Mouse (Mus musculus) kidney, adult 18-20 months (tissue): ENCODE measurements around the gene Gpatch4.

Experiments used
- DNase-seq: peaks from one replicate; pipeline ENCODE4 v3.0.0; 2021

Gene Gpatch4

DNA sequence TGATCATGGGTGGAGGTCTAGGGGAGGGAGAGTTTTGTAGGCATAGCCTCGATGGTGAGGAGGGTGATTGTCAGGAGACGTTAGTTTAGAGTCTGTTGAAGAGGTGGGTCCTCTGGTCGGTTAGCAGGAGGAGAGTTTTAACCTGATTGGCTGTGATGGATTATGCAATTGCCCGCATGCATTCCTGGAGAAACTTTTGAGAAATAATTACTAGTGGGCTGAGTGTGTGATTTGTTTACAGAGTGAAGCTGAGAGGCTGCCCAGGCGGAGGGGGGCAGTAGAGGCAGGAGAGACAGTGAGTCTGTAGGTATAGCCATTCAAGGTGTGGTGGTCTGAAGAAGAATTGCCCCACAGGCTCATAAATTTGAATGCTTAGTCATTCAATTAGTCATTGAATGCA lies 9.4 kb upstream of the Gpatch4 start:
- DNase-seq: no peak

DNA sequence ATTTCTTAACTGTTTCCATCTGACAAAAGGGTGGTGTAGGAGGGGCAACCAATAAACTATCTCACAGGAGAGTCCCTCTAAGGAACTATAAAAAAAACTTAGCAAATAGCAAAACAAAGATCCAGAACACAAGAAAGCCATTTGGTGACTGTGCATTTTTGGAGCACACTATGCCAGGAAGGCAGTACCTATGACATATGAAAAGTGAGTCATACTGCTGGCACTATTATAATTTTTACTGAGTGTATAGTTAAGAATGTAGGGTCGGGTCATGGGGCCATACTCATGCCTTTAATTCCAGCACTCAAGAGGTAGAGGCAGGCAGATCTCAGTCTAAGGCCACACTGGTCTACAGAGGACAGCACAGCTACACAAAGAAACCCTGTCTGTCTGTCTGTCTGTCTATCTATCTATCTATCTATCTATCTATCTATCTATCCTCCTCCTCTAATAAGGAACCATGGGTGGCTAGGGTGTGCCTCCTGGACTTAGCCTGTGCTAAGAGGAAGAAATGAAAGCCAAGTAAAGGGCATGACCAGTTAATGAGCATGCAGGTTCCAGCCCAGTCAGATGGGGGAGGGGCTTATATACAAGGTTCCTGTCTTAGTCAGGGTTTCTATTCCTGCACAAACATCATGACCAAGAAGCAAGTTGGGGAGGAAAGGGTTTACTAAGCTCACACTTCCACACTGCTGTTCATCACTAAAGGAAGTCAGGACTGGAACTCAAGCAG lies 7.2 kb upstream of the Gpatch4 start:
- DNase-seq: no peak

DNA sequence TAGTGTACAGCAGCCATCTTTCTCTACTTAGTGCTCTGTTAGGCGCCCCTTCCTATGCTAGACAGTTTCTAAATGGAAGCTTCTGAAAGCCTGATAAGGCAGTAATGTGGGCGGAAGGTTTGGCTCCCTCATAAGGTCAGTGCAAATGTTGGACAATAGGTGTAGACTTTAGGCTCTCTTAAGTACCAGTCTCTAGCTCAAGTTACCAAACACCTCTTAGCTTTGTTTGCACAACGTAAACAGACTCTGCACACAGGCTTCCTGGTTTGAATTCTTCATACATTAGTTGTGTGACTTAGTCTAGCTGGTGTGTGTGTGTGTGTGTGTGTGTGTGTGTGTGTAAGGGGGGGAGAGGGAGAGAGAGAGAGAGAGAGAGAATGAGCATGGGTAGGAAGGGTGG lies 6.6 kb downstream of the Gpatch4 start:
- no peak for DNase-seq

DNA sequence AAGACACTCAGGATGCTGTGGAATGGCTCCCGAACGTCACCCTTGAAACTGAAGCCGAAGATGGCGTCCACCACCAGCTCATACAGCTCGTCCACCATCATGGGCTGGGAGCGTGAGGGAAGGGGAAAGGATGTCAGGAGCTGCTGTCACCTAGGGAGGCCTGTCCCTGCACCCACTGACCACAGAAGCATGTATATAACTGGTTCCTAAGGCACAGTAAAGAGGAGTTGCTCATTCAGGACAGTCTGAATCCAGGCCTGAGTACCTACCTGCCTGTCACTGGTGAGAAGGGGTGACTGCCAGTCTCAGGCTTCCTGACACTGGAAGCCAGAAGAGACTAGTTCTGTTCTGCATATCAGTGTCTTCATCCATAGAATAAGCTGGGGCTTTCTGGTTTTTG lies 14.1 kb downstream of the Gpatch4 start:
- DNase-seq: no peak

DNA sequence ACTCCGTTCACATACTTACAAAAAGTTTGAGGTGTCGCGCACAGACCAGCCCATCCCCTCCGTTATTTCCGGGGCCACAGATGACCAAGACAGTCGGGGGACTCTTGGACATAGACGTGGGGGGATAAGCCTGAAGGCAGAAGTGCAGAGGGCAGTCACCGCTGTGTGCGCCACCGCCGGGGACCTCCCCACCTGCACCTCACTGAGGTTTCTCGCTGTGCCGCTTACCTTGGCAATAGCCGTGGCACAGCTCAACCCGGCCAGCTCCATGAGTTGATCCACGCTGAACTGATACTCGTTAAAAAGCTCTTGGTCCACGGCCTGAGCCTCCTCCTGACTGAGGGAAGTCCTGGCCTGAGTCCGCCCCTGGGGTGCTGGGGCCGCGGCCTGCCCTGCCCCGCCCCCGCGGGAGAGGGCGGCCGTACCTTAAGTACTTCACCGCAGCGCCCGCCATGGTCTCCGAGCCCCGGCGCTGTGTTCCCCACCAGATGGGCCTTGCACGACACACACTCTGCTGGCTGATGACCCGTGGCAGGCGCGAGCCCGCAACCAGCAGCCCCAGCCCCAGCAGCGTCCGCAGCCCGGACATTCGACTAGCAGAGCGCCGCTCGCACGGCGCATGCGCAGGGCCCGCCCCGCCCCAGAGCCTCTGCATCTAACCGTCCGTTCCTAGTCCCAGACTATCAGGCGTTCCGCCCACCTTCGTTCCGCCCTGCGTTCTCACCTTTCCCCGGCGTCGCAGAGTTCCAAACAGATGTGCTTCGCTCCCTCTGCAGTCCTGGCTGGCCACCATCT lies 15.2 kb downstream of the Gpatch4 start, which contains the start of gene Naxe:
Naxe (minus strand) TSS at position 594 of the 795 bp plus-strand sequence.
- peak; percentile 89 for DNase-seq

DNA sequence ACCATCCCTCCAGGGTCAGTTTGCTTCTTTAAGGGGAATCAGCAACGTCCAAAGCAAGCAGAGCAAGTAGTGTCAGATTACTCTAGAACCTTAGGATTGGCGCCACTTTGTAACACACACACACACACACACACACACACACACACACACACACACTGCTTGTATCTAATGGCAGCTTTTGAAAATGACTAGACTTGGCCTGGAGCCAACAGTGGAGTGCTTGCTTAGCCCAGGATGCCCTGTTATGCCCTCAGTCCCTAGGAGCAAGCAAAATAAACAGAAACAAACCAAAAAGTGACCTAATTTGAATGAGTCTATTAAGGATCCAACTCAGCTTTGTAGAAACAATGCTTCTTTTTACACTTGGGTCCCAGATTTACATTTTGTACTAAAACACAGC lies 25.5 kb downstream of the Gpatch4 start:
- no peak for DNase-seq

DNA sequence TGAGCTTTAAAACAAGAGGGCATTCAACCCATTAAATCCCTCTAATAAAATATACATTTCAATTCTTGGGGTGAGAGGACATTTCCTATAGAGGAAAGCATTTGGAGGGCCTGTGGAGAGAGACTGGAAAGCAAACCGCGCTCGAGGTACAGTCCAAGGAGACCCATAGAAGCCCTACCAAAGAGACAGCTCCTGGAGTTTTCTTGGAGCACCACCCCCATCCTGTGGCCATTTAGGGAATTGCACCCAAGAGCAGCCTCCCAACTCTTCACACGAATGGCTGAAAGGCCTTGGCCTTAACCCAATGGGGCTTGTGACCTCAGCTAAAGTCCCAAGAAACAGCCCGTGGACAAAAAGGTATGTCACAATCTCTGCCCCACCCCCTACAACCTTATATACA lies 28.9 kb downstream of the Gpatch4 start:
- DNase-seq: peak; percentile 92

DNA sequence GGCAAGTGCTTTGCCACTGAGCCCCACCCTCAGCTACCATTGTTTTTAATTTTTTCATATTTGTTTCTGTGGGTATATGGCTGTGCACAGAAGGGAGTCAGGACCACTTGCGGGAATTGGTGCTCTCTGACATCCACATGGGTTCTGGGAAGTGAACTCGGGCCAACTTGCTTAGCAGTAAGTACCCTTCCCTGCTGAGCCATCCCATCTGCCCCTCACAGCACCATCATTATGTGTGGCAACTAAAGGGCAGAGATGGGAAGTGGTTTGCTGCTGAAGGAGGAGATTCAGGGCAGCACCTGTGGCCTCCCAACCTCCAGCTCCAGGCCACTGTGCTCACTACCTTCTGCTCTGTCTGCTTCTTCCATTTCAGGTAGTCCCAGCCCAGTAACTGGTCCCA lies 30.7 kb downstream of the Gpatch4 start:
- no peak for DNase-seq

DNA sequence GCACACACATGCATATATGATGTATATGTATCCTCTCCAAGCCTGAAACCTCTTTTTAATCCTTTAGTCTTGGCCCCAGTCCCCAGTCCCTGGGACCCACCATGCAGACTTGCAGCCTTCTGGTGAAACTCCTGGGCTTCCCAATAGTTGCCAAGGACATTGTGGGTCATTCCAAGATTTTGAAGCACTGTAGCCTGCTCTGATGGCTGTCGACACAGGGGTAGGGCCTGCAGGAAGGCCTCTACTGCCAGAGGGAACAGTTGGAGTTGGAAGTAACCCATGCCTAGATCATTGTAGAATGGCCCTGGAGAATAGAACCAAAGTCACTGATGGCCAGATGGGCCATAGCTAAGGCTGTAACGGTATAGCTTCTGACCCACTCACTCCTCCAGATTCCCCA lies 31.4 kb downstream of the Gpatch4 start:
- no peak for DNase-seq

DNA sequence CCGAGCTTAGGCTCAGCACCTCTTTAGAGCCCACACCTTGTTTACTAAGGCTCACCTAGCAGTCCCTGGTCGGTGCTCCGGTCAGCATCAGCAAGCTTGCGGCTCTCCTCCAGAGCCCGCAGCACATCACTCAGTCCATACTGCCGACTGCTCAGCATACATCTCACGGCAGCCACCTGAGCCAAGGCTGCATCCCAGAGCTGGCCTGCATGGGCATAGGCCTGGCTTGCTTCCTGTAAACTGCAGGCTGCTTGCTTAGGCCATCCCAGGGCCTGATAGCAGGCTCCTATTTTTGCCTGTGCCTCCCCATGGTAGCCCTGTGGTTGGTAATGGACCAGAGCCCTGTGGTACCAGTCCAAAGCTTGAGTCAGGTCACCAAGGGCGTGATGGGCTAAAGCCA lies 31.9 kb downstream of the Gpatch4 start:
- DNase-seq: no peak

DNA sequence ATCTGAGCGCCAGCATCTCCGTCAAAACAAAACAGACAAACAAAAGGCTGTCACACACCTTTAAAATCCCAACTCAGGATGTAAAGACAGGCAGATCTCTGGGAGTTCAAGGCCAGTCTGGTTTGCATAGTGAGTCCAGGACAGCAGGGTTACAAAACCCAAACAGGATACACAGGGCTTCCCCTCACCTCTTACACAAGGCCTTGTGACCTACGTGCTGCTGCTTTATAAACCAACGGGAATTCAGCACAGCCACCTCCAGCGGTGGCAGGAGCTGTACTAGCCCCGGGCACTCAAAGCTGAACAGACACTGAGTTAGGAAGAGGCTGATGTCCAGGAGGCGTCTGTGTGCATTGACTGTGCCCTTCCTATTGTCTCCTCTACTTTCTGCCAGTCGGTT lies 34.5 kb downstream of the Gpatch4 start:
- DNase-seq: no peak

DNA sequence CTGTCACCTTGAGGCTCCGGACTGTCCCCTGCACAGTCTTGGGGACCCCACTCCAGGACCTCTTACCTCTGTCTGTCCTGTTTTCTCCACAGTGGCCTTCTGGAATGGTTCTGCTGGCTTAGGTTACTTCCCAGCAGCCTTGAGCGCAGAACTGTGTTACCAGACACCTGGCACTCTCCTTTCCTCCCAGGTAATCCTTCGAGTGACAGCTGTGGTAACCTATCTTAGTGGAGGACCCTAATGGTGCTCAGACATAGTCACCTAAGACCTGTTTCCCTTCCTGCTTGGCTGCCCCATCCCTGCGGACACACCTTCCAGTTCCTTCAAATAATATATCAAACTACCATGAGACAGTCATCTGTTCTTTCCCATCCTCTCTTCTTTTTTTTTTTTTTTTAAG lies 35.3 kb downstream of the Gpatch4 start, which contains the start of gene Ttc24:
Ttc24 (minus strand) TSS at position 101 of the 400 bp plus-strand sequence.
- DNase-seq: no peak

DNA sequence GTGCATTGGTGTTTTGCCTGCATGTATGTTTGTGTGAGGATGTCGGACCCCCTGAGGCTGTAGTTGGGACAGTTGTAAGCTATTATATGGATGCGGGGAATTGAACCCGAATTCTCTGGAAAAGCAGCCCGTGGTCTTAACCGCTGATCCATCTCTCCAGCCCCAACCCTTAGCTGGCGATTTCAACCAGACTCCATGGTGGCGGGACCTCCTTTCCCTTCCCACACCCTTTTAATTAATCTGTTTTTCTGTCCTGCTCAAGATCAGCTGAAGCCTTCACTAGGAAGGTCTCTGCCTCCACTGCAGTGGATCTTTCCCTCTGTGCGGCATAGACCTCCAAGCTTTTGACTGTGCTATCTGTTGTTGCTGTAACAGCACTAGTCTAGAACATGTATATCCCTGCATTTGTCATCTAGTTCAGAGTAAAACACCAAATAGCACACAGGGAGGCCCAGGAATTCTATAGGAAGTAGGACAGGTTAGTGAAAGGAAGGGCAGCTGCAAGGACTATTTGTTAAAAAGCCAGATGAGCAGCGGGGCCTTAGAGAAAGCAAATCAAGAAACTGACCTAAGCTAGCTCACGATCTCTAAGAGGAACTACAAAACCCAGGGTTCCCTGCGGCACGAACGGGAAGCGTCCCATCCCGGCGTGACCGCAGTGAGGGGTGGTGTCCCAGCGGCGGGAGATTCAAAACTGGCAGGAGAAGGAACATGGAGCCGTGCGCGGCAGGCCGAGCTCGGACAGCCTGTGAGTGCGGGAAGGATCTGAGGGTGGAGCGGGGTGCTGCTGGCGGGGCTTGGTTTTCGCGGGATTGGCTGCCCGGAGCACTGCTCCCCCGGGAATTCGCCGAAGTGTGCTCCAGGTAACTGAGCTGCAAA lies 38.7 kb downstream of the Gpatch4 start, which contains the start of gene Iqgap3:
Iqgap3 (plus strand) TSS at position 627 of the 879 bp plus-strand sequence.
- peak; percentile 86 for DNase-seq

DNA sequence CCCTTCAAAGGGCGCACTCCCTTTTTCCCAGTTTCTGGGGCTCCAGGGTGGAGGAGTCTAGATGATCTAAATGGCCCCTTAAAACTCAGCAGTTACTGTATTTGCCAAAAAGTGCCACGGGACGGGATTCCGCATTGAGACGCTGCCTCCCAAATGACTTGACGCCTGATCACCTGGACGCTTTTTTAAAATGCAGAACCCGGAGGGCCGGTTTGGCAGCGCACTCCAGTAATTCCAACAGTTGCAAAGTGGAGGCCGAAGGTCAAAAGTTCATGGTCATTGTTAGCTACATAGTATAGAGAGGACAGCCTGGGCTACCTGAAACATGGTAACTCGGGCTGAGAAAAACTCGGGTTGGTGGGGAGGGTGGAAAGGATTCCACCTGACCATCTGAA lies 39.3 kb downstream of the Gpatch4 start:
- no peak for DNase-seq

DNA sequence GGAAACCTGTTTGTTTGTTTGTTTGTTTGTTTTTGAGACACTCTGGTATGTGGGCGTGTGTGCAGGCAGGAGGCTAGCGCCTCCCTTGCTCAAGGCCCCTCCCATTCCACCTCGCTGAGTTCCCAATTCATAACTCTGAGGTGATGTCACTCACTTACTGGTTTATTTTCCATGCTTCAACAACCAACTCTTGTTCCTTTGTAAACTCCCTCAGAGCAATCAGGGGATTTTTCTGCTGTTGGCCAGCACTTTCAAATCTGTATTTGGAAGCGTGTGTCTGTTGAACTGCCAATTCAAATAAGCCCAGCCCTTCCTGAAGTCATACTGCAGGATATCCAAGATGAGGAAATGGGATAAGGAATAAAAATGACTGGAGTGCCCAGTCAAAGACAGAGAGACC lies 39.8 kb downstream of the Gpatch4 start:
- DNase-seq: no peak

DNA sequence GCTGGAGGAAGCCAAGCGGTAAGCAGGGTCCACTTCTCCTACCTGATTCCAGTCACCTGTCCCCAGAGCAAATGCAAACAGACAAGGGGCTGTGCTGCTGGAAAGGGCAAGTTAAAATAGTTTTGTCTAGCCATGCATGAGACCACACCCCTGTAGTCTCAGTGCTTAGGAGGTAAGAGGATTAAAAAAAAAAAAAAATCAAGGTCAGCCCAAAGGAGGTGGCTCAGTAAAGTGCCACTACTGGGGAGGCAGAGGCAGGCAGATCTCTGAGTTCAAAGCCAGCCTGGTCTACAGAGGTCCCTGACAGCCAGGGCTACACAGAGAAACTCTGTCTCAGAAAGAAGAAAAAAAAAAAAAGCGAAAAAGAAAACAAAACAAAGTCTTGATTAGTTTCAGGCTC lies 41.1 kb downstream of the Gpatch4 start:
- no peak for DNase-seq

DNA sequence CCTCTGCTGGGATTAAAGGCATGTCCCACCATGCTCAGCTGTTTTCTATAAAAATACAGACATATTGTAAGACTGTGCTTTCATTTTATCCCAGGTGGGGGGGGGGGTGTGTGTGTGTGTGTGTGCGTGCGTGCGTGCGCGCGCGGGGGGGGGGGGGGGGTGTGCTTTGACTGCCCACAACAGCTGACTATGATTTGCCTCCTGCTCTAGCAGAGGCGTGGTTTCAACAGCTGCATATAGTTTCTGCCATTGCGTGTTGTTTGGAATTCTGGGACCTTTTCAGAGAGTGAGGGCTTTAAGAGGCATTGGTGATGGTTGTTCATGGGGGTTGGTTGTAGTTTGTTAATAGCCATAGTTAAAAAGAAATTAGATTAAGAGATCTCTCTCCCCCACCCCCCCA lies 42.6 kb downstream of the Gpatch4 start:
- no peak for DNase-seq

DNA sequence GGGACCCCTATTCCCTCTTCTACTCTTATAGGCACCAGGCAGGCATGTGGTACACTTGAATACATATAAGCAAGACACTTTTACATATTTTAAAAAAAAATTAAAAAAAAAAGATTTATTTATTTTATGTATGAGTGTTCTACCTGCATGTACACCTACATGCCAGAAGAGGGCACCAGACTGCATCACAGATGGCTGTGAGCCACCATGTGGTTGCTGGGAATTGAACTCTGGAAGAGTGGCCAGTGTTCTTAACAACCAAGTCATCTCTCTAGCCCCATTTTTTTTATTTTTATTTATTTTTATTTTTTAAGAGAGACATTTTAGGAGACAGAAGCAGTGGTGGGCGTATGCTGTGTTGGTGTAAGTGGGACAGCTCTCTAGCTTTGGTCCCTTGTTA lies 44.8 kb downstream of the Gpatch4 start:
- peak; percentile 31 for DNase-seq

DNA sequence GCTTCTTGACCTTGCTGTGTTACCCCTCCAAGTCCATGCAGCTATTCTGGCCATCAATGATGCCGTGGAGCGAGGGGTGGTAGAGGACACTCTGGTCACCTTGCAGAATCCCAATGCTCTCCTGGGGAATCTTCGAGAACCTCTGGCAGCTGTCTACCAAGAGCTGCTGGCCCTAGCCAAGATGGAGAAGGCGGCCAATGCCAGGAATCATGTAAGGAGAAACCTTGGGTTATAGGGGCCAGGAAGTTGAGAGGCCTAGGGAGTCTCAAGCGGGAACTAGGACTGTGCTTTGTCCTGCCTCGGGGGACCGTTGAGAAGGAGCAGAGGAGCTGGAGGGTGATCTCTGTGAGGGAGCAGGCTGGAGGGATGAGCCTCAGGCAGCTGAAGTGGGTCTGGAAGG lies 47.2 kb downstream of the Gpatch4 start:
- no peak for DNase-seq

DNA sequence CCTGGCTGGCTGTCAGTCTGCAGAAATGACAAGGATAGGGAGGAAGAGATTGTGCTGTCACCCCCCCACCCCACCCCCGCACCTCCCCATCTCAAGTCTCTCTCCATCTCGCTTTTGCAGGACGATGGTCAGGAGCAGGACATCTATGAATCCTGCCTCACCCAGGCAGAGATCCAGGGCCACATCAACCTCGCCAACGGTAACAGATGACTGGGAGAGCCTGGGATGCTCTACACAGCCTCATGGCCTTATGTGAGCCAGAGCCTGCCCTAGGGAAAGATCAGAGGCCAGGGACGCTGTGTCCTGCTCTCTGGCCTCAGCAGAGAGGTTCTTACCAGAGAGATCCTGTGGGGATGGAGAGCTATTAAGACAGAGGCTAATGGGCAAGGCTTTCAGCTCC lies 47.7 kb downstream of the Gpatch4 start:
- no peak for DNase-seq

DNA sequence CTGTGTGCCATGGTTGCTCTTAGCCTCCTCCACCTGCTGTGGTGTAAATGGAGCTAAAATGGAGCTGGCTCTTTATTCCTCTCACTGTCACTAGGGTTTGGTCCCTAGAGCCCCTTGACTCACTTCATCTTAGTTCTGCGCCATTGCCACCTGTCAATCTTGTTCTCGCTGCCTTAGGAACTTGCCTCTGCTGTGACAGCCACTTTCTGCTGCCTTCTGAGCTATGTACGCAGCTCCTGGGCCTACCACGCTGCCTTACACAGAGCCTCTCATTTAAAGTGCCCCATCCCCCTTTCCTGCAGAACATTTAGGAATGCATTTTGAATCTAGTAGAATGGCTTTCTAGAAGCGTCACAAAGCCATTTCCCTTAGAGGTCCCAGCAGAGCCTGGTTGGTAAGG lies 51.2 kb downstream of the Gpatch4 start:
- no peak for DNase-seq

DNA sequence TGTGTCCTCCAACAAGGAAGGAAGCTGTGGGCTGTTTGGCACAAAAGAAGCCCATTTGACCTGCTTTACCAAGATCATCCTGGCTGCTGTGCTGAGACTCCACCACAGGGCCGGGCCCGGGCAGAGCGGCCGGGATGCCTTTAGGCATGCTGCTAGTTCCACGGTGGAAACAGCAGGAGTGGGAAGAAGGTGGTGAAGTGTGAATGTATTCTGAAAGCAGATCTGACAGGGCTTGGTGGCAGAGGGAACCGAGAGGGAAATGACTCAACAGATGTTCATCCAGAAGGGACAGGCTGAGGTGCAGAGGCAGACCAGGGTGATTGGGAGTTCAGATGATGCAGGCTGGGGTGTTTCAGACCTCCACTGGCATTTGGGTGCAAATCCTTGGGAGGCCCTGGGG lies 54.8 kb downstream of the Gpatch4 start:
- no peak for DNase-seq

DNA sequence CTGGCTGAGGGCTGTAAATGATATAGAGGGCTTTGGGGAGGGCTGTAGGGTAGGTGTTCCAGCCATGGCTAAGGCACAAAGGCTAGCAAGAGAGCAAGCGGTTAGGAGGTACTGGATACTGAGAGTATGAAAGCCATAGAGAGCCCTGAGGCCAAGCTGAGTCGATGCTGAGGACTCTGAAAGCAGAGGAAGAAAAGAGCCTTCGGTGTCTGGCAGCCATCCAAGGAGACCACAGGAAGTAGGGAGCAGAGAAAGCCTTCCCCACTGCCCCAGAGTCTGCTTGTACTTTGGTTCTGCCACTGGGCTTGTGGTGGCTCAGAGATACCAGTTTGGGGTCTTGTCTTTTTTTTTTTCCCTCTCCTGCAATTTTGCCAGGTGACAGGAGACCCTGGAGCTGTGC lies 57.3 kb downstream of the Gpatch4 start:
- DNase-seq: no peak
